Mouse (Mus musculus): ENCODE results near the gene Magi1. TPM values are rescaled to one million over a fixed set of nuclear protein-coding genes. Genes with fewer than 3 reads are reported as not detected.
A peak's percentile ranks its signal among the peaks of the same experiment; 100 is the strongest.

Magi1 gene
- total and polyA plus RNA-seq, 2 experiments from 2014 or later, result 16.4 to 53.0 TPM

- no peak for ATAC-seq
- WGBS, result 79% methylated on average over 4 of the region's 4 CpGs
Observed at GRCm38 (mm10) chr6:93935793-93936192, 347.9 kb downstream of the Magi1 start.

GRCm38 (mm10) chr6:93934700-93935099, 349.0 kb downstream of the Magi1 start:
- WGBS, result 88% methylated on average over 2 of the region's 2 CpGs
- Histone ChIP-seq H3K9ac (no peak overlapping the region), H3K36me3 (ENCODE audit: insufficient read depth) (no peaks in the 10 kb centered on the region), H3K4me3 (ENCODE audit: low read depth, low read length) (no peak overlapping the region), H3K27ac (ENCODE audit: low read depth, low read length) (no peak overlapping the region), H3K9me3 (ENCODE audit: low read length) (no peaks in the 10 kb centered on the region), H3K27me3 (ENCODE audit: insufficient read depth, low read length) (no peaks in the 10 kb centered on the region), H3K4me2 (ENCODE audit: low read depth) (no peak overlapping the region), H3K4me1 (ENCODE audit: insufficient read depth) (no peaks in the 10 kb centered on the region)
- TF ChIP-seq CTCF (IDR thresholded peaks at IDR 0.05; ENCODE audit: low read depth), result no peak
- ATAC-seq (no peak), DNase-seq (no peak)

More at GRCm38 (mm10) chr6:93935793-93936192, 347.9 kb downstream of the Magi1 start:
- no peak overlapping the region for H3K4me3 ChIP-seq (ENCODE audit: low read depth, low read length)
- H3K4me1 ChIP-seq (ENCODE audit: insufficient read depth), result no peaks in the 10 kb centered on the region
- DNase-seq, result no peak
- H3K9me3 ChIP-seq (ENCODE audit: low read length), result no peaks in the 10 kb centered on the region
- H3K27me3 ChIP-seq (ENCODE audit: insufficient read depth, low read length), result no peaks in the 10 kb centered on the region
- no peaks in the 10 kb centered on the region for H3K36me3 ChIP-seq (ENCODE audit: insufficient read depth)
- no peak for TF ChIP-seq CTCF (IDR thresholded peaks at IDR 0.05; ENCODE audit: low read depth)
- no peak overlapping the region for H3K9ac ChIP-seq
- no peak overlapping the region for H3K27ac ChIP-seq (ENCODE audit: low read depth, low read length)
- no peak overlapping the region for H3K4me2 ChIP-seq (ENCODE audit: low read depth)

- WGBS, result 90% methylated on average over 2 of the region's 2 CpGs
- no peak overlapping the region for H3K9ac ChIP-seq
Observed at GRCm38 (mm10) chr6:93924568-93924967, 359.1 kb downstream of the Magi1 start.

GRCm38 (mm10) chr6:93923972-93924371, 359.7 kb downstream of the Magi1 start:
- no peak overlapping the region for H3K9ac ChIP-seq
- WGBS, result 49% methylated on average over 3 of the region's 3 CpGs
- H3K9me3 ChIP-seq (ENCODE audit: low read length), result no peaks in the 10 kb centered on the region
- no peak overlapping the region for H3K4me3 ChIP-seq (ENCODE audit: low read depth, low read length)
- TF ChIP-seq CTCF (IDR thresholded peaks at IDR 0.05; ENCODE audit: low read depth), result no peak
- H3K36me3 ChIP-seq (ENCODE audit: insufficient read depth), result no peaks in the 10 kb centered on the region
- no peaks in the 10 kb centered on the region for H3K27me3 ChIP-seq (ENCODE audit: insufficient read depth, low read length)
- H3K27ac ChIP-seq (ENCODE audit: low read depth, low read length), result no peak overlapping the region
- no peak for DNase-seq
- no peak overlapping the region for H3K4me2 ChIP-seq (ENCODE audit: low read depth)
- no peak for ATAC-seq
- no peaks in the 10 kb centered on the region for H3K4me1 ChIP-seq (ENCODE audit: insufficient read depth)

More at GRCm38 (mm10) chr6:93924568-93924967, 359.1 kb downstream of the Magi1 start:
- ATAC-seq (no peak), DNase-seq (no peak)
- H3K27me3 ChIP-seq (ENCODE audit: insufficient read depth, low read length), result no peaks in the 10 kb centered on the region
- H3K27ac ChIP-seq (ENCODE audit: low read depth, low read length), result no peak overlapping the region
- H3K4me3 ChIP-seq (ENCODE audit: low read depth, low read length), result no peak overlapping the region
- H3K9me3 ChIP-seq (ENCODE audit: low read length), result no peaks in the 10 kb centered on the region
- H3K4me1 ChIP-seq (ENCODE audit: insufficient read depth), result no peaks in the 10 kb centered on the region
- H3K36me3 ChIP-seq (ENCODE audit: insufficient read depth), result no peaks in the 10 kb centered on the region
- no peak for TF ChIP-seq CTCF (IDR thresholded peaks at IDR 0.05; ENCODE audit: low read depth)
- no peak overlapping the region for H3K4me2 ChIP-seq (ENCODE audit: low read depth)

GRCm38 (mm10) chr6:93923351-93923750, 360.4 kb downstream of the Magi1 start:
- Histone ChIP-seq H3K27ac (ENCODE audit: low read depth, low read length) (no peak overlapping the region), H3K4me1 (ENCODE audit: insufficient read depth) (no peaks in the 10 kb centered on the region), H3K9ac (no peak overlapping the region), H3K27me3 (ENCODE audit: insufficient read depth, low read length) (no peaks in the 10 kb centered on the region), H3K4me3 (ENCODE audit: low read depth, low read length) (no peak overlapping the region), H3K9me3 (ENCODE audit: low read length) (no peaks in the 10 kb centered on the region), H3K4me2 (ENCODE audit: low read depth) (no peak overlapping the region), H3K36me3 (ENCODE audit: insufficient read depth) (no peaks in the 10 kb centered on the region)
- DNase-seq (no peak), ATAC-seq (no peak)
- no peak for TF ChIP-seq CTCF (IDR thresholded peaks at IDR 0.05; ENCODE audit: low read depth)
- WGBS, result 62% methylated on average over 5 of the region's 5 CpGs

GRCm38 (mm10) chr6:93922931-93923330, 360.8 kb downstream of the Magi1 start:
- H3K9me3 ChIP-seq (ENCODE audit: low read length), result no peaks in the 10 kb centered on the region
- TF ChIP-seq CTCF (IDR thresholded peaks at IDR 0.05; ENCODE audit: low read depth), result no peak
- H3K4me2 ChIP-seq (ENCODE audit: low read depth), result no peak overlapping the region
- ATAC-seq (no peak), DNase-seq (no peak)
- H3K4me3 ChIP-seq (ENCODE audit: low read depth, low read length), result no peak overlapping the region
- H3K9ac ChIP-seq, result no peak overlapping the region
- H3K4me1 ChIP-seq (ENCODE audit: insufficient read depth), result no peaks in the 10 kb centered on the region
- no peaks in the 10 kb centered on the region for H3K36me3 ChIP-seq (ENCODE audit: insufficient read depth)
- no peak overlapping the region for H3K27ac ChIP-seq (ENCODE audit: low read depth, low read length)
- H3K27me3 ChIP-seq (ENCODE audit: insufficient read depth, low read length), result no peaks in the 10 kb centered on the region
- 85% methylated on average over 7 of the region's 7 CpGs for WGBS

- Histone ChIP-seq H3K9ac (peak overlapping the region; percentile 86), H3K27ac (ENCODE audit: low read depth, low read length) (peak overlapping the region; percentile 96), H3K4me2 (ENCODE audit: low read depth) (peak overlapping the region; percentile 71), H3K4me3 (ENCODE audit: low read depth, low read length) (peak overlapping the region; percentile 64), H3K9me3 (ENCODE audit: low read length) (no peaks in the 10 kb centered on the region), H3K4me1 (ENCODE audit: insufficient read depth) (peaks cover 18% of the 10 kb centered on the region), H3K36me3 (ENCODE audit: insufficient read depth) (no peaks in the 10 kb centered on the region), H3K27me3 (ENCODE audit: insufficient read depth, low read length) (no peaks in the 10 kb centered on the region)
- DNase-seq, result peak; percentile 78
- ATAC-seq, result peak; percentile 43
- 1% methylated on average over 22 of the region's 22 CpGs for WGBS
- TF ChIP-seq CTCF (IDR thresholded peaks at IDR 0.05; ENCODE audit: low read depth), result no peak
Observed at GRCm38 (mm10) chr6:93913226-93913861, 370.4 kb downstream of the Magi1 start.

All from forebrain, postnatal 0 days (tissue).